Mouse (Mus musculus) liver, postnatal 0 days (tissue): ENCODE data around the gene Stk25.

Experiments
- CTCF ChIP-seq: sonication (generic); IDR thresholded peaks from 2 replicates; pipeline ENCODE4 v1.5.1; 2016; ENCODE audit warnings: antibody characterized with exemption, low read depth
- EP300 ChIP-seq: IDR thresholded peaks from 2 replicates; pipeline ENCODE4 v1.6.1; 2016; ENCODE audit warnings: antibody characterized with exemption, low read depth, mild to moderate bottlenecking

DNA sequence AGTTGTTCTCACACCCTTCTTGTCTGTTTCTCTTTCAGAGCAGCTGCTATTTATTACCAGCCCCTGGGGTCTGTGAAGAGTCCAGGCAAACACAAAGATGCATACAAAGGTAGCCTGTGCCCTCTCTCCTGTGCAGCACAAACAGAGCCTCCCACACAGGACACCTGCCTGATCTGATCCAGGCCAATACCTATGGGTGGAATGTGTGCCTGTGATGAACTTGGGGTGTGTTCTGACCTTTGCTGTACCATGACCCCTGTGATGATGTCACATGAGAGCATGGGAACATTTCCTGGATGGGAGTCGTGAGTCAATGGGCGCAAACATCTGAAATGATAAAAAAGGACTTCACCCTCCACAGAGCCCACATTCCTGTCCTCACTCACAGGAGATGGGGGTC is 3.7 kb downstream of the Stk25 start:
- TF ChIP-seq CTCF (no peak), EP300 (no peak)
